Mouse (Mus musculus): Measurements from ENCODE around the gene Cdk5. TPM values are rescaled to one million over a fixed set of nuclear protein-coding genes. Genes with fewer than 3 reads are reported as not detected.

The Cdk5 gene
- 10 to 100 TPM; 15.5 to 17.5 TPM for total RNA-seq (2021)
- long read RNA-seq, experiment 1, transcript Cdk5-201 (12 exons, 2,059 nt): major isoform, 13 of 18 reads
- long read RNA-seq, experiment 1, partial matches to known transcripts: 0 of 18 reads
- long read RNA-seq, experiment 1, other reads (novel, unspliced or antisense): 5 of 18 reads
- long read RNA-seq, experiment 2, transcript Cdk5-201 (12 exons, 2,059 nt): major isoform, 8 of 10 reads
- long read RNA-seq, experiment 2, partial matches to known transcripts: 0 of 10 reads
- long read RNA-seq, experiment 2, other reads (novel, unspliced or antisense): 2 of 10 reads

DNA sequence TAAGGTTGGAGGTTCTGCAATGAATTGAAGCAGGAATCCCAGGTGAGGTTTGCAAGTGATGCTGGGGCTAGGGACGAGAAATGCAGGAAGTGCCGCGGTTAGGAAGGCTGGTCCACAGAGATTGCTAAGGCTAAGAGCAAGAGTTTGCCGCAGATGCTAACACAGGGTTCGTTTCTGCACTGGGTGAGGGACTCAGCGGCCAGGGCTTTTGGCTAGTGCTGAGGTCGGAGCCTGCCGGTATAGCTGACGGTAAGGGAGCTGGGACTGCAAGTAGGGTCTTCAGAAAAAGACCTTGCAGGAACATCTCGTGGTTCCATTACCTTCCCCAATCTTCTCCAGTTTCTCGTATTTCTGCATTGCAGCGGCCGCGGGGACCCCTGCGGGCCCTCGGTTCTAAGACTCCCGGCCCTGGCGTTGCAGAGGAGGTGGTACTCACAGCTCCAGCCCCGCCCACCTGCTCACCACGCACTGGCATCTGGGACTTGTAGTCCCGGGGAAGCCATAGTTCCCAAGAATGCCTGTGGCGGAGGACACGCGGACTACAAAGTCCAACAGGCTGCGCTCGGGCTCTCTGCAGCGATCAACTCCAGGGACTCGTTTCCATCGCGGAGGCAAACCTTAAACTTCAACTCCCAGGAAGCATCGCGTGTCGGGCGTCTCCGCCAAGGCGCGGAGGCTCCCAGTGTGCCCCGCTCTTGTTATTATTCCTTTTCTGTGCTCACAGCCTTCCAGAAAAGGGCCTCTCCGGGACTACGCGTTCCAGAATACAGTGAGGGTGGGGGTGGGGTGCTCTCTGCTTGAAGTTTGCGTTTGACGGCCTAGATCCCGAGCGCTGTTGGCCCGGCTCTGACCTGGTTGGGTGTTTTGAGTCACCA, at the start of gene Cdk5, which contains the start of gene Slc4a2:
TSS of gene Cdk5 (minus strand) at position 402 of the 875 bp plus-strand sequence.
TSS of gene Slc4a2 (plus strand) at position 709 of the 875 bp plus-strand sequence.
- peak; percentile 94 for DNase-seq

DNA sequence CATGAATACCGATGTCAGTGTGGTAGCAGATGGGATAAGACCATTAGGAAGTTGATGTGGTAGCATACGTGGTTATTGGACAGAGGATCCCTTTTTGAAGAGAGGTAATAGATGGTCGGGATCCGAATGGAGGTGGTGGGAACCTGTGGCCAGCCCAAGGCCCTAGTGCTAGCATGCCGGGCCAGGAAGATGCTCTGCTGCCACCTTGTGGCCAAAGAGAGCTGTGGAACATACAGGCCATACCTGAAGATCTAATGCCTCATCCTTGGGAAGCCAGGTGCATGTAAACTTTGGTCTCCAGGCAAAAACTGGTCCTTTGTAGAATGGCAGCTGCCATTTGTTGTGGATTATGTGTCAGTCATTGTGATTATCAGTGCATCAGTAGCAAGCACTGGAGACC, 47.3 kb upstream of the Cdk5 start:
- DNase-seq: peak; percentile 79

DNA sequence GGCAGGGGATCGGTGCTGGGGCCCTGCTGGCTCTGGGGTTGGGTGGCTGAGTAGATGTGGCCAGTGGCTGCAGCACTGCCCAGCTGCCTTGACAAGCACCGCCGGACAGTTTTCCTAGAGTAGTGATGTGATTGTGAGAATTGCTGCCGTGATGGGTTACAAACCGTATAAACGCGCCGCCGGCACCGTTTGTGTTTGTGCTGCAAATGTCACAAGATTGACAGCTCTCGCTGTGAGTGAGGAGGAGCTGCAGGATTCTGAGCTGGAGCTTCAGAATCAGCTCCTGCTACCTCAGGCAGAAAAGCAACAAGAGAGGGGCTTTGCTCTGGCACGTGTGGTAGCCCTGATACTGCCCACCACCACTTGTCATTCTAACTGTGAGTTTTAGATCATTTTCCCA, 43.4 kb upstream of the Cdk5 start:
- DNase-seq: no peak

DNA sequence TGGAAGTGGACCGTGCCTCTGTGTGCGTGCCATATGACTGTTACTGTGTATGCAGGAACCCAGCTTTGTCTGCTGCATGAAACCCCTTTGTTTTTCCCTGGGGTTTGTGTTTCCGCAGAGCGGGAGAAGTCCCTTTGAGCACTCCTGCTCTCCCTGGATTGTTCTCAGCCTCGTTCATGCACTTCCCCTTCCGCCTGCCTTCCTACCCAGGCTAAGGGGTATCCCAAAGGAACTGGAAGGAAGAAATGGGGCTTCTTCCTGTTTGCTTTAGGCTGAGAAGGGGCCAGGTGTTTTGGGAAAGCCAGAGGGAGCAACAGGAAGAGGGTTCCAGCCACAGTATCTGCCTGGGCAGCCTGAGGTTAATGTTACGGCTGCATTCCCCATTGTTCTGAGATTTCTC, 32.3 kb upstream of the Cdk5 start:
- DNase-seq: no peak

DNA sequence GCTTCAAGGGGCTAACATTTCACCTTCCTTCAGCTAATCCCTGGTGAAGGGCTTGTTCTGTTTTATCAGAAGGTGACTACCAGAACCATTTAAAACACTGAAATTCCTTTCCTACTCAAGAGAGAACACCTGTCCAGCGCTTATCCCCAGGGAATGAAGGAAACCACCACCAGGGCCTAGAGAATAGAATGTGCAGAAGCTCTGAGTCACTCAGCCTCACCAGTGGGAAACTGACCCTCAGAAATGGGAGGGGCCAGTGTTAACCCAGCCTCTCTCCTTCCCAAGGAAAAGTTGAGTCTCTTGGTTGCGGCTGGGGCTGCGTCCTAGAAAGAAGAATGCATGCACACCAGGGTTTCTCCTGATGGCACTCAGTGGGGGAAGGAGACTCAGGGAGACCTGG, 31.7 kb upstream of the Cdk5 start:
- DNase-seq: no peak

DNA sequence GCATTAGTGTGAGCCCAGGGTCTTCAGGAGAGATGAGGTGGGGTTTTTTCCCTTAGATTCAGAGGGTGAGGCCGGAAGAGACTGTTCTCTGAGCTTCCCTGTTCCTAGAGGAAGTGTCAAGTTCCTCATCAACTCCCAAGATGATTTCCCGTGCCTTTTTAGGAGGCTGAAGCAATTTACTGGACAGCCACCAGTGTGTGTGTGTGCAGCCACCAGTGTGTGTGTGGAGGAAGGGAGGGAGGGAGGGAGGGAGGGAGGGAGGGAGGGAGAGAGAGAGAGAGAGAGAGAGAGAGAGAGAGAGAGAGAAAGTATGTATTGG, 30.6 kb upstream of the Cdk5 start:
- no peak for DNase-seq

DNA sequence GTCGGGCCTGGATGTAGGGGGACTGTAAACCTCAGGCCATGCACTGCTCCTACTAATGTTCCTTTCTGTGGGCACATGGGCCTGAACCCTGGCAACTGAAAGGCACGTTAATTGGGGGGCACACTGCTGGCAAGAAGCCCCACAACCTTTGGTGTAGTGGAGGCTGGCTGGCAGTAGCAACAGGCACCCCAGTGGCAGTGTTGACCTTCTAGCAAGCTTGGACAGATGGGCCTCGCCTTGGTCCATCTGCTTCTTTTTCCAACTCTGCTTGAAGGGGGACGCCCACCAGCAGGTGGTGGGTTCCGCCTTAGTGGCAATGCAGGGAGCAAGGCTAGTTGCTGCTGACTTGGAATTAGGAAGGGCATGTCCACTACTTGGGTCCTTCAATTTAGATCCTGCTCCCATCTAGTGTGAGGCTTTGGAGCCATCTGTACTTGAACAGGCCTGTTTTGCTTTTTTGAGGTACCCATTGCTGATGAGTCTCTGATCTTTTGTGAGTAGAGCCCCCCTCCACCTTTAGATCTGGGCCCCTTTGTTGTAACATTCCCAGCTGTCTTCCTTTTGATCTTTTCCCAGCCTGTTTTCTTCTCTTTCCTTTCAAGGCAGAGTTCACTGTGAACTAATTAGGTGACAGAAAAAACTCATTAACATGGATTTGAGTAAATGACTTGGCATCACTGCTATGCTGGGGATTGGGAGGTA, 30.1 kb upstream of the Cdk5 start:
- no peak for DNase-seq

DNA sequence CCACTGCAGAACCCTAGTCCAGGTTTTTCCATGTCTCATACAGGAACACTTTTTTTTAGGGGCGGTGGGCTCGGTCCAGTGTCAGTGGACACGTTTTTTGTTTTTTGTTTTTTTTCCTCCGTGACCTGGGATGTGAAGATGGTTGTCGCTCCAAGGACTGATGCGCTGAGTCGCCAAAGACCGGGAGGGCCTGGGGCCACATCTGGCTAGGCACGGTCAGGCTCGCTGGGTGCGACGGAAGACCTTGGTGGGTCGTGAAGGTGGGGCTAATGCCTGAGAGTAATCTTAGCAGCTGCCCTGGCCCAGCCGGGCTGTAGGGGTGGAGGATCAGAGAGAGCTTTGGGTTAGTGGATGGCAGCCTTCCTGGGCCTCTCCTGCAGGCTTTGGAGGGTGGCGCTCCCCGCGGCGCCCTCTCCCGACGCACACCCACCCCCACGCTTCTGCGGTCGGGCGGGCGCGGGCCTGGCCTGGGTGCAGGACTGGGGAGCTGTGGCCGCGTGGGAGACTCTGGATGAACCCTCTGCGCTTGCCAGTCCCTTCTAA, 29.4 kb upstream of the Cdk5 start:
- DNase-seq: peak; percentile 34

DNA sequence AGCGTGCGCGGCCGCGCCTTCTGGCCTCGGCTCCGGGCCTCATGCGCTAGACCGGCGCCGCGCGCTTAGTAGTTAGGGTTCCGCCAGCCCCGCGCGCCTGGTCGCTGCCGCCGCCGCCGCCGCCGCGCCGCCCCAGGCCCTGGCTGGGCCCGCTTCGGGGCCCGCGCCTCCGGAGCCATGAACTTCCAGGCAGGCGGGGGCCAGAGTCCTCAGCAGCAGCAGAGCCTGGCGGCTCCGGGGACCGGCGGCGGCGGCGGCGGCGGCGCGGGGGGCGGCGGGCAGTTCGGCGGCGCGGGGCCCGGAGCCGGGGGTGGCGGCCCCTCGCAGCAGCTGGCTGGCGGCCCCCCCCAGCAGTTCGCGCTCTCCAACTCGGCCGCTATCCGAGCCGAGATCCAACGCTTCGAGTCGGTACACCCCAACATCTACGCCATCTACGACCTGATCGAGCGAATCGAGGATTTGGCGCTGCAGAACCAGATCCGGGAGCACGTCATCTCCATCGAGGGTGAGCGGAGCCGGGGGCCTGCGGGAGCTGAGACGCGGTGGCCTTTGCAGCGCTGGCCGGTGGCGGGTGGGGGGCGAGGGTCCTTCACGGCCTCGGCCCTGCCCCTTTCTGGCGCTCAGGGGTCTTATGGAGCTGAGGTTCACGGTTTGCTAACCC, 28.8 kb upstream of the Cdk5 start, which contains the start of gene Agap3:
TSS of gene Agap3 (plus strand) at position 148 of the 661 bp plus-strand sequence.
- DNase-seq: peak; percentile 46

DNA sequence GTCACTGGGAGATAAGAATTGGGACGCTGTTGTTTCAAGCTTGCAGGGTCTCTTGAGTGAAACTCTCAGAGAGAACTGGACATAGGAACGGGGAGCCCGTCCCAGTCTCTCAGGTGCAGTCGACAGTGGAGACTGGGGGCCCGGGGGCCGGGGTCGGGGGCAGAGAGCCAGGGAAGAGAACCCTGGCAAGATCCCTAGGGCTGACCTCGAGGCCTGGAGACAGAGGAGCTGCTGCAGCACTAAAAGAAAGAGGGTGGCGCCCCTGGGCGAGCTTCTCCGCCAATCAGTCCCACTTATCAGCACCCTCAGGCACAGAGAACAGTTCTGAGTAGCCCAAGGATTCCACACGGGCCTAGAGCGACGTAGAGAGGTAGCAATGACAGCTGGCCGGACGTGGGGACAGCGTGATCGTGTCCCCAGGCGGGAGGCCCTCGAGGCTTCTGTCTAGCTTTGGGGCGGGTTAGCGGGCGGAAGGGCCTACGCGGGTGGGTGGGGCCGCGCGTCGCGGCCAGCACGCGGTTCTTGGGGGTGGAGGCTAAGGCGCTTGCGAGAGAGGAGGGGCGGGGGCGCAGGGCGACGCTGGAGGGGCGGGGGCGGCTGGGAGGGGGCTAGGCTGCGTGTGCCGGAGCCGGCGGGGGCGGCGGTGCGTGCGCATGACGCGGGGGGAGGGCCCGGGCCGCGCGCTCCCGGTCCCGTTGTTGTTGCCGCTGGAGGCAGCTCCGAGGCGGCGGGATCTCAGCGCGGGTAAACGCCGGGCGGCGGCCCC, 28.1 kb upstream of the Cdk5 start:
- DNase-seq: peak; percentile 87

DNA sequence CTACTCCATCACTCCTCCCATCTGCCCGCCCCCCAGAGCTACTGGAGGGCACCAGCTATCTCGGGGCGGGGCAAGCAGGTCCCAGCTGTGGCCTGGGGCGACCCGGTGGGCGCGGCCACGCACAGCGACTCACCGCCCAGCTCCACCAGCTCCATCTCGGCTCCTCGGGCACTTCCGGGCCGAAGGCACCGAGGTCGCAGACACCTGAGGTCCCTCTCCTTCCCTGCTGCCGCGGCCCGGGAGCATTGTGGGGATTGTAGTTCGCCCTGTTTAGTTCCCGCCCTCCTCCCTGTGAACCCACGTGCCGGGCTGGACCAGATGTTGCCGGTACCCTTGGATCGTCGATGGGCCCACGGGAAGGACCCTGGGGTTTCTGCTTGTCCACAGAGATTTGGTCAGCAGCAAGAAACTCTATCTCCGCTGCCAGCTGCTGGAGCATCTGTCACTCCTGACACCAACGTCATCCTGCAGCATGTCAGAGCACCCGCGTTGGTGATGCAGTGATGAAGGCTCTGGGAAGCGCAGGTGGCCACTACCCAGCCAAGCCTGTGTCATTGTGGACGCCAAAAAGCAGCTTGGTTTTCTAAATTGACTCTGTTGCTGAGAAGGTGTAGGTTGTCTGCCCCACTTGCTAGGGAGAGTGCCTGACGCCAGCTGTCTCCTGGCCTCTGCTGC, 24.4 kb upstream of the Cdk5 start, which contains the start of gene Tmub1:
TSS of gene Tmub1 (minus strand) at position 231 of the 675 bp plus-strand sequence.
- peak; percentile 73 for DNase-seq

DNA sequence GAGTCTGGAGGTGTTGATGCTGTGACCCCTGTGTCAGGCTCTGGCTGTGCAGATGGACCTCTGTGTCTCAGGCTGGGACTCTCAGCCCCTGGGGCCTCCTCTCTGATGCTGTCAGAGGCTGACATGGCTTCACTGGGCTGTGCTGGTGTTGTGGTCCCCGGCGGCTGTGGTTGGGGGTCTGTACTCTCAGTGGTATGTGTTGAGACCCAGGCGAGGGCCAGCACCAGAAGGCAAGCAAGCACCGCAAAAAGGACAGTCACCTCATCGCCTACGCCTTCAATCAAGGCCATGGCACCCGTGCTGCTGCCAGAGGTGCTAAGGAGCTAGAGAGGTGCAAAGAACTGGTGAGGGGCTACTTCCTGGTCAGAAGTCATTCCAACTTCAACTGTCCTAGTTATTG, 23.3 kb upstream of the Cdk5 start:
- no peak for DNase-seq

DNA sequence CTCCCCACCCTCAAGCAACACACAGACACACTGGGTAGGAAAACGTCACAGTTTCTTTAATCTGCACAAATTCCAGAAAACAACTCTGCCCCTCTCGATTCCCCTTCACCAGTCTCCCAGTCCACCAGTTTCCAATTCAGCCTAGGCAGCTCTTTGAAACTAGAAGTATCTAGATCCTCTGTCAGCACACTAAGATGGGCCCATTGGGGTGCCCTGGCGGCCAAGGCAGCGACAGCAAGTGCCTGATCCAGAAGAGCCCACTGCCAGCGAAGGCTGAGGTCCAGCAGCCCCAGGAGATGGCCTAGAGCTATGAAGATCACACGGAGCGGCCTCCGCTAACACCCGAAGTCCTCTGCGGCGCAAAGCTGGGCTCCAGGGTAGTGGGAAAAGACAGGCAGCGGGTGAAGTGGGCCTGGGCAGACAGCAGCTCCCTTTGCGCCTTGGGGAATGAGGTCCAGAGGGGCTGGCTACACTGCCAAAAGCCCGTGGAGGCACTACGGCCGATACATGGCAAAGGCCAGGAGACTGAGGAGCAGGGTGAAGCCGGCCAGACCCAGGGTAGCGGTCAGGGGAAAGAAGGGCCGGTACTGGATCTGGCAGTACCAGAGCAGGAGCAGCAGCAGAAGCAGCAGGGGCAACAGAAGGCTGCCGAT, 22.2 kb upstream of the Cdk5 start:
- no peak for DNase-seq

DNA sequence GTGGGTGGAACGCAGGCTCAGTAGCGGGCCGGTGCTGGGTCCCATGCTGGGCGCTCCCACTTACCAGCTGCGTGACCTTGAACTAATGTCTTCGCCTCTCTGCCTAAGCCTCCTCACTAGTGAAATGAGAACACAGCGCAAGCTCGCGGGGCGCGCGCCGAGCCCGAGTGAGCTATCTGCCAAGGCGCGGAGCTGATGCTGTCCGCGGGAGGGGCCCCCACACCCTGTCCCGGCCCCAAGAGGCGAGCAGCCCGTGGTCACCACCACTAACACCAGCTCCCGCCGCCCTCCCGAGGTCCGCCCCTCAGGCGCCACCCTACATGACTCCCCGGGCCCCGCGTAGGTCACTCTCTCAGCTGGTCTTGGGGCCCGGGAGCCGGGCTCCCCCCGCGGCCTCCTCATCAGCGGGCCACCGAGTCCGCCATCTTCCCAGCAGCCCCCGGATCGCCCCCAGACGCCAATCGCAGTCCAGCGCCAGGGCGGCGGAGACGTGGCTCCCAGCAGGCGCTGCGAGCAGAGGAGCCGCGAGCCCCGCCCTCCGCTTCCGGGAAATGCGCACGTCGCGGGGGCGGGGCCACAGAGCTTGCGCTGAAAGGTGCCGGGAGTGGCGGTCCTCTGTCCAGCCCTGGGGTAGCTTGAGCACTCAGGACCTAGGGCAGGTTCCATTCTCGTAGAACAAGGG, 21.6 kb upstream of the Cdk5 start, which contains the start of gene Fastk:
TSS of gene Fastk (minus strand) at position 542 of the 682 bp plus-strand sequence.
- peak; percentile 95 for DNase-seq

DNA sequence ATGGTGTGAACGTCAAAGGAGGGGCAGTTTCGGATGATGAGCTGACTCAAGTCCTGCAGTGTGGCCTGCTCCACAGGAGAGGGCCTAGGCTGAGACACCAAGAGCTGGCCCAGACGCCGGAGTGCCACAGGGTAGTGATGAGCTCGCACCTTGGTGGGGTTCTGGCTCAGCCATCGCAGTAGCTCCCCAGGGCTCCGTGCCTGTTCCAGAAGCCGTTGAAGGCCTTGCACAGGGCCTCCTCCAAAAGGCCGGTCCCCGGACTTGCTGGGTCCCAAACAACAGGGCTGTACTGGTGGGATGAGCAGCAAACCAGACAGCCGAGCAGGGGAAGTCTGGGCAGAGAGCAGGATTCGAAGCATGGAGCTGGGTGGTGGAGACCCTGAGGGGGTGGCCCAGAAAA, 20.6 kb upstream of the Cdk5 start:
- DNase-seq: no peak

DNA sequence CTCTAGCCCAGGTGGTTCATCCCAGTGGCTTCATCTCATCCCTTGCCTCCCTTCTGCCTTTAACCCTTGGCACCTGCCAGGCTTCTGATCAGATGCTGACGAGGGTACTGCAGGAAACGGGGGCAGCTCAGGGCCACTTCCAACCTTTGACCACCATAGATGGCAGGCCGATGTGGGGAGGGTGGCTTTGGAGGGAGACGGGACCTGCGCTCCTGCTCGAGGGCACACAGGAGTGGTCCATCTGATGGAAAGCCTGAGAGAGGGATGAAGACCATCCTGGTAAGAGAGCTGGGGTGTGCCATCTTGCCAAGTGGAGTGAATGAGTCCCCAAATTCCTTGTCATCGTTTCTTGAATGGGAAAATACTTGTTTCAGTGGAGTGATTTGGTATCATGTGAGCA, 19.9 kb upstream of the Cdk5 start:
- no peak for DNase-seq

DNA sequence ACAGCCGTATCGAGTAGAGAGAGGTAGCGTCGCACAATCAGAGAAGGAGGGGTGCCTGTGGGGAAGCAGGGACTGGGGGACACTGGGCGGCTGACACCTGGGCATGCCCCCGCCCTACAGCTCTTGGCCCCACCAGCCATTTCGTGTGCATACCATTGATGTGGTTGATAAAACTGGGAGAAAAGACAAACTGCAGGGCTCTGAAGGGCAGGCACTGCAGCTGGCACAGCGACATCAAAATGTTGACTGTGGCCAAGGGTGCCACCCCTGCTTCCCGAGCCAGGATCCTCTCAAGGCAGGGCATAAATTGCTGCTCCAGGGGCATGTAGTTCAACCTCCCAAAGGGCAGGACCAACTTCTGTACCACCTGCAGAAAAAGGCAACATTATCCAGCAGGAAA, 18.7 kb upstream of the Cdk5 start:
- no peak for DNase-seq

DNA sequence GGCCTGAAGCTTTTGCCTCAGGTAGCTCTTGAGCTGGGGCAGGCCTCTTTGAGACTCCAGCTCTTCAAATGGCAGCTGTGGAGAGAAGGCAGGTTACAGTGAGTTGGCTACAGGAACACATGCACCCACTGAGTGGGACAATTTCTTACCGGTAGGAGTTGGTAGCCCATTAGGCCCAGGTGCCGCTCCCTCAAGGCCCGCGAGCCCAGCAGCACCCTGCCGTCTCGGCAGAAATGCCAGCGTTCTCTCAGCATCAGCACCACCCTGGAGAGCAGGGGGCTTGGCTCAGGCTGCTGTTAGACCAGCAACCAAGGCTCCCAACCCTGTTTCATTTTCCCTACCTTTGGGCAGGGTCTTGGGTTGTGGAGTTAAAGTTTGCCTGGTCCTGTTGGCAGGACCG, 17.9 kb upstream of the Cdk5 start:
- no peak for DNase-seq

DNA sequence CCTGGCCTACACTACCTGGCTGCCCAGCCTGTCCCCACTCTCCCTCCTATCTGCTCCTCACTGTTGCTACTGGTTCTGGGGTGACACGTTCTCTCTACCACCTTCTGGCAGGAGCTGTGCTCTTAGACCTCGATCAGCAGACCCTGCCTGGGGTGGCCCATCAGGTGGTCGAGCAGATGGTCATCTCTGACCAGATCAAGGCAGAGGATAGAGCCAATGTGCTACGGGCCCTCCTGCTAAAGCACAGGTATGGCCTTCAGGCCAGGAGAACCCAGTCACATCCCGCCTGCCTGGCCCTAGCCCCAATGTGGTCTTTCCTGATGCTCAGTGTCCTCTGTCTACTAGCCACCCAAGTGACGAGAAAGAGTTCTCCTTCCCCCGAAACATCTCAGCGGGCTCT, 10.7 kb upstream of the Cdk5 start:
- no peak for DNase-seq

All from gastrocnemius, postnatal 10 days (tissue).